Mouse (Mus musculus) liver, embryonic 14.5 days (tissue): ENCODE measurements at regions not wholly inside any gene's neighbourhood (a gene's known extent, or its start where the extent isn't known, plus 50 kb on each side); places are given as distances from the start of the nearest gene placed in this dataset.

Experiments used
- CTCF ChIP-seq: IDR thresholded peaks from 2 replicates; pipeline ENCODE4 v1.5.1; 2016; ENCODE audit warnings: antibody characterized with exemption, low read depth, control low read depth
- EP300 ChIP-seq: IDR thresholded peaks from 2 replicates; pipeline ENCODE4 v1.6.1; 2016; ENCODE audit warnings: antibody characterized with exemption, low read depth

DNA sequence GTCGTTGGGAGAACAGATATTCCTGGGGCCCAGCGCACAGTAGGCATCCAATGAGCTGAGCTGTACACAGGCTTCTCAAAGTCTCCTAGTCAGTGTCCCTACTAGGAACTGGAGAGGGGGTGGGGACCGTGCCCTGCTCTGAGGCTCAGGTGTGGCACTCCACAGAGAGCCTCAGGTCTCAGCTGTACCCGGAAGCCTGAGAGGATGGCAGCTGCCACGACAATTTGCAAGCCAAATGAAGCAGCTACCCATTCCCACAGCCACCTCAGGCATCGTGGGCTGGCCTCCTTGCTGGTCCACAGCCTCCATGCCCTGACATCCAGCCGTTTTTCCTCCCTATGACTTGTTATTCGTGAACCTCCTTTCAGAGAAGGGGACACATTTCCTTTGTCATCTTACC lies 101.9 kb downstream of the Matn1 start:
- TF ChIP-seq CTCF (no peak), EP300 (no peak)
